Mouse (Mus musculus) limb, embryonic 14.5 days (tissue): ENCODE measurements around the gene Haus7. TPM values are rescaled to one million over a fixed set of nuclear protein-coding genes. Genes with fewer than 3 reads are reported as not detected.

Source experiments
- ATAC-seq: fragments of 200-750 bp; cut with Nextera tagmentation; 2 replicates; pipeline ENCODE4 v1.8.0; 2017; ENCODE audit warnings: low read depth, moderate number of reproducible peaks, moderate TSS enrichment; ENCODE audit not compliant: low FRiP score
- DNase-seq: peaks from one replicate; pipeline ENCODE4 v3.0.0-alpha.2; 2015; ENCODE audit warnings: low spot score
- H3K27ac ChIP-seq: fragments of 300-500 bp; sonication (generic); replicated peaks from 2 replicates; pipeline ENCODE4 v1.5.1; 2014; ENCODE audit warnings: low read depth, mild to moderate bottlenecking, low read length, moderate library complexity, mixed read lengths
- H3K27me3 ChIP-seq: fragments of 300-500 bp; sonication (generic); 2 replicates; pipeline ENCODE4 v1.6.1; 2014; ENCODE audit warnings: low read length, mixed read lengths; ENCODE audit not compliant: control insufficient read depth, insufficient read depth
- H3K36me3 ChIP-seq: fragments of 300-500 bp; sonication (generic); 2 replicates; pipeline ENCODE4 v1.6.1; 2014; ENCODE audit warnings: mild to moderate bottlenecking, low read length, moderate library complexity, mixed read lengths; ENCODE audit not compliant: control insufficient read depth, insufficient read depth
- H3K4me1 ChIP-seq: fragments of 300-500 bp; sonication (generic); 2 replicates; pipeline ENCODE4 v1.6.1; 2014; ENCODE audit warnings: antibody characterized with exemption, low read length, mixed read lengths; ENCODE audit not compliant: control insufficient read depth, insufficient read depth
- H3K4me2 ChIP-seq: fragments of 300-500 bp; sonication (generic); replicated peaks from 2 replicates; pipeline ENCODE4 v1.6.1; 2014; ENCODE audit warnings: low read depth, mild to moderate bottlenecking, low read length, moderate library complexity; ENCODE audit not compliant: severe bottlenecking
- H3K4me3 ChIP-seq: fragments of 300-500 bp; sonication (generic); replicated peaks from 2 replicates; pipeline ENCODE4 v1.5.1; 2014; ENCODE audit warnings: low read length
- H3K9ac ChIP-seq: fragments of 300-500 bp; sonication (generic); 2 replicates; pipeline ENCODE4 v1.6.1; 2014; ENCODE audit warnings: mild to moderate bottlenecking, low read depth, low read length, moderate library complexity; ENCODE audit not compliant: severe bottlenecking
- H3K9me3 ChIP-seq: fragments of 300-500 bp; sonication (generic); 2 replicates; pipeline ENCODE4 v1.6.1; 2016; ENCODE audit warnings: low read length; ENCODE audit not compliant: control insufficient read depth
- POLR2A ChIP-seq: fragments of 200-500 bp; IDR thresholded peaks from 2 replicates; pipeline ENCODE4 v1.8.0; 2012; ENCODE audit warnings: inconsistent platforms, mild to moderate bottlenecking, moderate library complexity, borderline replicate concordance; ENCODE audit not compliant: insufficient read depth, insufficient read length; ENCODE audit errors: extremely low read depth
- WGBS: fragments of 180-500 bp; shearing (Covaris S2); extraction: QIAGEN DNeasy Blood & Tissue Kit; methylation state at CpG from one replicate; pipeline ENCODE4 v1.1.7; 2014; 5-methylcytosine and 5-hydroxymethylcytosine counted together
- polyA plus RNA-seq, 2 experiments: library from polyadenylated mRNA; depleted of rRNA in 1 of 2; stranded (reverse) in 1 of 2; unstranded in 1 of 2; fragments of >200 nt; fragmentation: Nextera tagmentation in 1 of 2; extraction: Ambion mirVana in 1 of 2; gene quantifications; 2 replicates each; pipeline versions ENCODE4 v1.2.1 to v1.2.3; 2012 to 2014

Haus7 gene
- polyA plus RNA-seq, 2 experiments = 48.7 to 56.1 TPM

DNA sequence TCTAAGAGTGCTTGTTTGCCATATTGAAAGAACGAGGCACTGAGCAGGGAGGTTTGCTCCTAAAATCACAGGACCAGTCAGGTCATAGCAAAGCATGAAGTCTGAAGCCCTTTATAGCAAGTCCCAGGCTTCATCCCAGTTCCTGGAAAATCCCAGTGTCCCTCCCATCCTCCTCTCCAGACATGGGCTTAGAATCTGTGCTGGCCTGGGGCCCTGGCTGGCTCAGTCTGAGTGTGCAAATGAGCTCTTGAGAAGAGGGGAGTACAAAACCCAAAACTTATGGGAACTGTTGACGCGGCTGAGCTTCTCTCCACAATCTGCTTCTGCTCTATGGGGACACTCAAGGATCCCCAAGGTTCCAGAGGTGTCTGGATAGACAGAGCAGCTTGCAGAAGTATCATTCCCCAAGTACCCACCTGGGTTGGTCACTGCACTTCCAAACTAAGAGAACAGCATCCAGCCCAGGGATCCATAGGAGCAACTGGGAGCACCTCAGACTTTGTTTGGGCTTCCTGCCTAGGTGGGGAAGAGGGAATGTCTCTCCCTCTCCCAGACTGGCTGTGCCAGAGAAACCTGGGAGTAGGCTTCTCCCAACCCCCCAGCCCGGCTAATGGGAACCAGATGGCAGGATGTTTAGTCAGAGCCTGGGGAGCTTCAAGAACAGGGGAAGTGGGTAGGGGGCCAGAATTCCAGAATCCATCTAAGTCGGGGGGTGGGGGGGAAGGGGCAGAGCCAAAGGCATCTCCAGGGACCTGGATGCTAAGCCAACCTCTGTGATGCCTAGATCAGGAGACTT is 8.8 kb upstream of the Haus7 start:
- Histone ChIP-seq H3K27me3 (no peaks in the 10 kb centered on the region), H3K9ac (no peak overlapping the region)
- 41% methylated on average over 5 of the region's 5 CpGs for WGBS

DNA sequence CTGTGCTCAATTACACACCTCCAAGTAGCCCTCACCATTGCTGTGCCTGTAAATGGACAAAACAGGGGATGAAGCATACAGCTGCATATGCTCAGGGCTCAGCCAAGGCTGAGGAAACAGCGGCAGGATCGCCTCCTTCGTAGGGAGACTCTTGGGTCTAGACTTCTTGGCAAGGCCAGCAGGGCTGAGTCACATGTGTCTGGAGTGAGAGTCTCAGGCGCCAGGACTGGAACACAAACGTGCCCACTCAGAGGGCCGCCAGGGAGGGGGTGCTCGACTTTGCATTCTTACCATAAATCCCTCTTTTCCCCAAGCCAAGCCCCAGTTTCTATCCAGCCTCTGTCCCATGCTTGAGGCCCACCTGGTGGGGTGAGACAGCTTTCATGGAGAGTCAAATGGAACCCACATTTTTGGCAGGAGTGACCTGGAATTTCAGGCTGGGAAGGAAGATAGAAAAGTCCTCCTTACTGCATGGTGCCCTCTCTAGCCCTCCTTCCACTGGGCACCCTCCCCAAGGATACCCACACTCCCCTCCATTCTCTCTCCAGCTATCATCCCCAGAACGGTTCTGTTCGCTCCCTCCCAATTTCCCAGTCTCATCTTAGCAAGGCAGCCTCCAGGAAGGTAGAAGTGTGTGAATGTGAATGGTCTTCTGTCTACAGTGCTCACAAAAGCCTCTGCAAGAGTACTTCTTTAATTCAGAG is 6.8 kb upstream of the Haus7 start:
- no peak for TF ChIP-seq POLR2A
- Histone ChIP-seq H3K4me2 (0 out of 2 replicates have a peak overlapping the region, but pooled peaks have one; percentile 3), H3K36me3 (no peaks in the 10 kb centered on the region), H3K9me3 (no peaks in the 10 kb centered on the region), H3K27ac (peak overlapping the region; percentile 91), H3K4me1 (peaks cover 38% of the 10 kb centered on the region), H3K9ac (no peak overlapping the region), H3K27me3 (no peaks in the 10 kb centered on the region), H3K4me3 (no peak overlapping the region)
- WGBS = 51% methylated on average over 9 of the region's 9 CpGs
- ATAC-seq = peak; percentile 82
- DNase-seq = peak; percentile 63

More for the DNA sequence above, 8.8 kb upstream of the Haus7 start:
- Histone ChIP-seq H3K4me1 (peaks cover 38% of the 10 kb centered on the region), H3K4me2 (no peak overlapping the region), H3K9me3 (no peaks in the 10 kb centered on the region), H3K27ac (peak overlapping the region; percentile 91), H3K36me3 (no peaks in the 10 kb centered on the region), H3K4me3 (no peak overlapping the region)
- ATAC-seq (peak; percentile 78), DNase-seq (peak; percentile 80)
- no peak for TF ChIP-seq POLR2A

DNA sequence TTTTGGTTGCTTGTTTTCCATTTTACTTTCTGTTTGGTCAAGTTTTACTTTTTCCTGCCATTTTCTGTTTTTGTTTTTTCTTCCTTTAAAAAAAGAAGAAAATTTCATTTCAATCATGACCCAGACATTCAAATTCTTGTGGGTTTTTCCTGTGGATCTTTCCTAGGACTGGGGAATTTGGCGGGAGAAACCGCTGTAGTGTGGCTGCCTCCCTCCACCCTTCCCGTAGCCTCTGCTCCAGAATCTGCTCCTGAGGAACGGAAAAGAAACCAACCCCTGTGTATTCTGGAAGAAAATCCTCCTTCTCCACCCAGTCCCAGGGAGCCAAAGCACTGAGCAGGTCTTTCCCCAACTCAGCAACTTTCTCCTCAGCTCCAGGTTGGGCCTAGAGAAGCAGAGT is 1.9 kb upstream of the Haus7 start:
- Histone ChIP-seq H3K4me3 (no peak overlapping the region), H3K36me3 (no peaks in the 10 kb centered on the region), H3K27me3 (no peaks in the 10 kb centered on the region), H3K9ac (no peak overlapping the region), H3K4me2 (no peak overlapping the region), H3K27ac (0 out of 2 replicates have a peak overlapping the region, but pooled peaks have one; percentile 26), H3K9me3 (no peaks in the 10 kb centered on the region), H3K4me1 (peaks cover 10% of the 10 kb centered on the region; the same call in 1 of the 2 replicates)
- no peak for DNase-seq
- TF ChIP-seq POLR2A = no peak
- no peak for ATAC-seq
- WGBS = 87% methylated on average over 4 of the region's 4 CpGs

DNA sequence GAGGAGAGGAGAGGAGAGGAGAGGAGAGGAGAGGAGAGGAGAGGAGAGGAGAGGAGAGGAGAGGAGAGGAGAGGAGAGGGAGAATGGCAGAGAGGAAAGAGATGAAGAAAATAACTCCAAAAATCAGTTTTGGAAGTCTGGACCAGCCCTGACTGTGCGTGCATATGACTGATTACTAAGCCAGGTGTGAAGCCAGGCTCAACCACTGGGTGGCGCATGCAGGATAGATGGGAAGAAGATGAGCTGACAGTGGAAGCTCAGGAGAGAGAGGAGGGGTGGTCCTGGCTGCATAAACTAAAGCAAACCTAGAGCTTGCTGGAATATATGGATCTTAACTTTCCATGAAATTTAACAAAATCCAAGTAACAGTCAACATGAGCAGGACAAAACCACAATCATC is 6.9 kb downstream of the Haus7 start:
- Histone ChIP-seq H3K36me3 (peaks cover 11% of the 10 kb centered on the region; the same call in 1 of the 2 replicates), H3K4me3 (no peak overlapping the region), H3K27ac (no peak overlapping the region), H3K9ac (no peak overlapping the region), H3K9me3 (no peaks in the 10 kb centered on the region), H3K4me2 (no peak overlapping the region), H3K4me1 (no peaks in the 10 kb centered on the region), H3K27me3 (no peaks in the 10 kb centered on the region)
- WGBS = 29% methylated on average over 2 of the region's 2 CpGs
- TF ChIP-seq POLR2A = no peak
- ATAC-seq = no peak
- DNase-seq = peak; percentile 32

DNA sequence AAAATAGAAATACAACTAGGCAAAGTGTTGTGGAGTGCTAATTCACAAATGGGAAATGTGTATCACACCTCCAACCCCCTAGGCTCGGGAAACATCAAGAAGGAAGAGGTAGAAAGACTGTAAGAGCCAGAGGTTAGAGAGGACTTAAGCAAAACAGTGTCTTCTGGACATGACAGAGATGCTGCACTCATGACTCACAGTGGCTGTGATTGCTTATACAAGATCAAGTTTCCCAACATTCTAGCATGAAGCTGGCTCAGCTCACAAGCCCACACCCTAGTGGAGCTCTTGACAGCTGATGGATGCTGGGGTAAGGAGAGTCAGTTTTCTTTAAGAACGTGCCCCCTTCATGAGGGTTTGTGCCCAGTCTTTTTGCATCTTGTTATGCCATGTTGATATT is 17.4 kb downstream of the Haus7 start:
- no peak for TF ChIP-seq POLR2A
- Histone ChIP-seq H3K36me3 (0 out of 2 replicates have a peak, but pooled peaks cover 5% of the 10 kb centered on the region), H3K9me3 (no peaks in the 10 kb centered on the region), H3K9ac (no peak overlapping the region), H3K4me2 (no peak overlapping the region), H3K27me3 (no peaks in the 10 kb centered on the region), H3K4me1 (no peaks in the 10 kb centered on the region), H3K4me3 (no peak overlapping the region), H3K27ac (no peak overlapping the region)
- no peak for ATAC-seq
- WGBS = 66% methylated on average over 2 of the region's 2 CpGs
- DNase-seq = no peak
